Mouse (Mus musculus): Measurements from ENCODE around the gene Mreg.
"Not testable (repeated sequence)": the region's sequence is repeated elsewhere in the genome, so short reads cannot be mapped to it uniquely, and the experiment has no call there.

Mreg gene

DNA sequence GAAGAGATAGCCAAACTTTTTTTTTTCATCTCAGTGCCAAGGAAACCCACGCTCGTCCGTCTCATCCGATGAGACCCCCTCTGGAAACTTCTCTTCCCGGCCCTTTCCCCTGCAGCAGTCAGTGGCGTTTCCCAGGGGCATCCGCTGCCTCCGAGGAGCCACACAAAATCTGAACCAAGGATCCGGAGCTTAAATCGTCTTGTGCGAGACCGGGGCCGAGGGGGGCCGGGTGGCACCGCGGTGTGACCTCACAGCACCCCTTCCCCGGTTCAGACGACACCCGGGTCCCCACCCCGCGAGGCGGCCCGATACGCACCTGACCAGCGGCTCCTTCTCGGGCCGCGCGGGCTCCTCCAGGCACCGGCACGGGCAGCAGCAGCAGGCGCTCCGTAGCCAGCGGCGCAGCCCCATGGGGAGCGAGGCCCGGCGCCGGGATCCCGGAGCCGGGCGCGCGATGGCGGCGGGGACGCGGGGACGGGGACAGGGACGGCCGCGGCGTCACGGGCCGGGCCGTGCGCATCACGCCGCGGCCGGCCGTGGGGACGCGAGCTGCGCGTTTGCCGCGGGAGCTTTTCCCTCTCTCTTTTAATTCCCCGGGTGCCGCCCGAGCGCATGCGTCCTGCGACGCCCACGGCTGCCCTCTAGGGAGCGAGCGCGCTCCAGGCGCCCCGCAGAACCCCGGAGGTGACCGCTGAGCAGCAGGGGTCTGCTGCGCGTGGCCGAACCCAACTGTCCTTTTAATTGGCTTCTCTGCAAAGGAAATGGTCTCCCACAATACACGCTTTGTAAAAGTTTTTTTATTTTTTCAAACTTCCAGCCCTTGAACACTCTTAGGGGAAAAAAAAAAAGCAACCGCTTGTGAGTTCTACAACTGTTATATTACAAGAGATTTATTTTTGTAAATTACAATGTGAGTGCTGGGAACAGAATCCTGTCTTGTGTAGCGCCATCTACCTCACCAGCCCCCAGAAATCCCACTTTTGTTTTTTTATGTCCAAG is at the start of gene Mreg:
Mreg (minus strand) TSS at position 607 of the 999 bp plus-strand sequence.
- DNase-seq (ENCODE audit: inconsistent ontology term): peak; percentile 80

DNA sequence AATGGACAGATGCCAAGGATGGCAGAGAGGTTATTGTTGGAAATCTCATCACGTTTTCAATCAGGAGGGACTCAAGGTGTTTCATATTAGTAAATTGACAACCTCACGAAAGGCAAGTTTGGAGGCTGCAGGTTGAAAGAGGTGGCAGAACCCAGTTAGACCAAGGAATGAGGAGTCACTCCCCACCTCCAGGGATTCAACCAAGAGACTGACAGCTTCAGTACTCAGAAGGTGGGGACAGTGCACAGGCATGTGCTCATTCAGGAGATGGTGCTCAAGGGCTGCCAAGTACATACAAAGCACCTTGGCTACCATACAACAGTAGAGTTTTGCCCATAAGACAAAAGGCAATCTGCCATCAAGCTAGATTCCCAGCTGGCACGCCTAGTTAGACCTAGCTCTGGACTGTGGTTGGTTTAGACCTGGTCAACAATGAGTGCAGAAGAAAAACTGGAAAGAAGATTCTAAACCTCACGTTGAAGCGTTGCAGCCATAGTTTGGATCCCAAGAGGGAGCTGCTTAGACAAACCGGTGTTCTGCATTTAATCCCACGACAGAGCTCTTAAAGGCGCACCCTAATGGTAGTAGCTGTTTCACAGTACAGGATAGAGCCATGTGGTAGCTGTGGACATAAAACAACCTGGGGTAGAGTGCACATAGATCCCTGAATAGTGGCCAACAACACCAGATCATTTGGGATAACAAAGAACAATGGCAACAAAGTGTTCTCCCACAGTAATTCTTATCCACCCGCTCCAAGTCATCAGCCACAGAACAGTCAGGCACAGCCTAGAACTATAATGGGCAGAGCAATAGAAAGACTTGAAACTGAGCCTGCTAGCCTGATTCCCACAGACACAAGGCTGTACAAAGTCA is 44.5 kb upstream of the Mreg start:
- DNase-seq (ENCODE audit: inconsistent ontology term): peak; percentile 21

DNA sequence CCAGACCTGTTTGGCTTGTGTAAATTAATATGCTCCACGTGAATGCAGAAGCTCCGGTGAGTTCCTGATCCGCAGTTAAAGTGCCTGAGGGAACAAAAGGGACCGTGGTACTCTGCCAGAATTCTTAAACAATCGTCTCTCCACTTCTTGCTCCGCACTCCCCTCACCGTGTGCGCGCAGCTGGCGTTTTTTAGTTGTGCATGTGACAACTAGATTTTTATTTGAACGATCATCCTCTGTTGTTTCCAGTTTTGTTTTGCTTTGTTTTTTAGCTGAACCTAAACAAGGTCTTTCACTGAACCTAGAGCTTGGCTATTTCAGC is 43.7 kb upstream of the Mreg start:
- peak; percentile 75 for DNase-seq (ENCODE audit: inconsistent ontology term)

DNA sequence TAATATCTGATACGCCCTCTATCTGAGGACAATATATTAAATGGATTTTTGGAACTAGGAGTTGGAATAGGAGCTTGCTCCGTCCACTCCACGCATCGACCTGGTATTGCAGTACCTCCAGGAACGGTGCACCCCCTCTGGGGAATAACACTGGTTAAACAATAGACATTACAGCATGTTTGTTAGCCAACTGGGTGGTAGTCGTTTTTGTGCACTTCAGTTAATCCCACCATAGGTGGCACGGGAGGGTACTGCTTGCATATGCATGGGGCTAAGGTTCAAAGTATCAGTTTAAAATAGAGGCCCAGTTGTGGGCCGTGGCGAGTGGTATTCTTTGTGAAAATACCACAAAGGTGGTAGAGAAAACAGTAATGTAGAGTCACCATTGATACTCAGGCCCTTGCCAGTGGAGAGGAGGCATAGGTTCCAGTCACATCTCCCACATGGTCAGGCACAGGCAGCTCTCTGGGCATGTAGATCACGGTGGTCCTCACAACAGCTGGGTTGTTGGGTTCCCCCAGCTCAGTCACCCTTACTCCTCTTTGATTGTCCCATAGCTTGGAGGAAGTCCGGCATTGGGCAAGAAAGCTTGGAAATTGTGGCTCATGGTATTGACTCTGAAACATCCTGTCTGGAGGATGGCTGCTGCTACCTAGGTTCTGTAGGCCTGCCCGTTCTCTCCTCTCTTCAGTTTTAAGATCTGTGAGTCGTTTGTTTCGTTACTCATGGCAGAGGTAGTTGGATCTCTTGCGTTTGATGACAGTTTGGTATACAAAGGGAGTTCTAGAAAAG is 43.2 kb upstream of the Mreg start:
- DNase-seq (ENCODE audit: inconsistent ontology term): peak; percentile 94

DNA sequence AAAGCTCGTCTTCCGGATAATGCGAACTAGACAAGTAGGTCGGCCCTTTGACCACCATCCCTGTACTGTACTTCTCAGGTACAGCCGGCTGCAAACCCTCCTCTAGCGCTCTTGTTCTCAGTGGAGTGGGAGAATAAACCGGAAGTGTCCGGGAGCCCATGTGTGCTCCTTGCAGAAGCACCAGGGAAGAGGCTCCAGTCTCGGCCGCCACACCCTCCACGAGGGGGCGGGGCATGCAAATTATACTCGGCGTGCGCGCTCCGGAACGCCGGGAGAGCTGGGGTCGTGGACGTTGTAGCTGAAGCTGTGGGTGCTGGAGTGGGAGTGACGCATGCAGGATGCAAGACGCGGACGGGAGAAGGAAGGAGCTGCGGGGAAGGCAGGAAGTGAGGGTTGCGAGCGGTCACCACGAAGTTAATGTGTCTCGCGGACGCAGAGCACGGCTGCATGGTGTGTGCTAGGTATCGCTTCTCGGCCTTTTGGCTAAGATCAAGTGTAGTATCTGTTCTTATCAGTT is 42.5 kb upstream of the Mreg start:
- peak; percentile 93 for DNase-seq (ENCODE audit: inconsistent ontology term)

DNA sequence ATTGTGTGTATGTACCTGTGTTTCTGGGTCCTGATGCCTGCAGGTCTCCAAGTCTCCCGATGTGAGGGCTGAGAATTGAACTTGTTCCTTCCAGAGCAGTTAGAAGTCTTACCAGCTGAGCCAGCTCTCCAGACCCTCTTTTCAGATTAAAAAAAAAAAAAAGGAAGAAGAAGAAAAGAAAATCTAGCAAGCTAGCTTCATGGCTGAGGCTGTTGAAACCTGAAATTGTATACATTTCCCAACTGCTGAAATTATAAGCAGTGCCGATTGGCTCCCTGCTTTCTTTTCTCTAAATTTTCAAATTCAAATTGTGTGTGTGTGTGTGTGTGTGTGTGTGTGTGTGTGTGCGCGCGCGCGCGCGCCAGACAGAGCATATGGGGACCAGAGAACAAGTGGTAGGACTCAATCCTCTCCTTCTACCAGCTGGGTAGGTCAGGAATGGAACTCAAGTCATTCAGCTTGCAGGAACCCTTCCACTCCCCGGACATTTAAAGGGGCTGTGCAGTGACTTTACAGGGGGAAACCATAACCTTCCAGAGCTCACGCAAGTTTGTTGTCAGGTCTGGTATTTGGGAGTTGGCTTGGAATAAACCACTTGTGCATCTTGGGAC is 41.9 kb upstream of the Mreg start:
- DNase-seq (ENCODE audit: inconsistent ontology term): no peak

DNA sequence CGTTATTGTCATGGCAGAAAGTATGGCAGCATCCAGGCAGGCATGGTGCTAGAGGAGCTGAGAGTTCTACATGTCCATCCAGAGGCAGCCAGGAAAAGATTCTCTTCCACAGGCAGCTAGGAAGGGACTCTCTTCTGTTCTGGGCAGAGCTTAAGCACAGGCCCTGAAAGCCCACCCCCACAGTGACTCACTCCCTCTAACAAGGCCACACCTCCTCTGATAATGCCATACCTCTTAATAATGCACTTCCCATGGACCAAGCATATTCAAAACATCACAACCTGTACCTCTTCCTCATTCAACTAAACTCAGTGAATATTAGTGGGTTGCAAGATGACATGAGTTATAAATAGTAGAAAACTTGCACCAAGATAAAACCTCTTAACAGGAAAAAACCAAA is 39.7 kb upstream of the Mreg start:
- no peak for DNase-seq (ENCODE audit: inconsistent ontology term)

DNA sequence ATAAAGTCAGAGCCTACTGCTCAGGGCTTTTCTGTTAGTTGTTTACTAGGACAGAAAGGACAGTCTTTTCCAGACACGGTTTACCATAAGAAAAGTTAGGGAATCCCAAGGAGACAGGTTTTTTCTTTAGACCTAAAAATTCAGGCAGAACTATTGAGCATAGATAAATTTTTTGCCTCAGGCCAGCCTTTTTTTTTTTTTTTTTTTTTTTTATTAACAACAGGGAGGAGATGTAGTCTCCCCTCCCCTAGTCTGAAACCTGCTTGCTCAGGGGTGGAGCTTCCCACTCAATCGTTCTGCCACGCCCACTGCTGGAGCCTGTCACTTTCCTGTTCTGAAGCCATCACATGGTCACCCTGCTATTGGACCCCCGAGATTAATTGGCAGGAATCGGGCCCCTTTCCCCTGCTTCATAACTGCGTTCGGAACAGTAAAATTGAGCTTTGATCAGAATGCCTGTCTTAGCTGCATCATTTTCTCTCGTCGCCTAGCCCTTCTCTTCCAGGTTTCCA is 36.2 kb upstream of the Mreg start:
- not testable (repeated sequence) for DNase-seq (ENCODE audit: inconsistent ontology term)

DNA sequence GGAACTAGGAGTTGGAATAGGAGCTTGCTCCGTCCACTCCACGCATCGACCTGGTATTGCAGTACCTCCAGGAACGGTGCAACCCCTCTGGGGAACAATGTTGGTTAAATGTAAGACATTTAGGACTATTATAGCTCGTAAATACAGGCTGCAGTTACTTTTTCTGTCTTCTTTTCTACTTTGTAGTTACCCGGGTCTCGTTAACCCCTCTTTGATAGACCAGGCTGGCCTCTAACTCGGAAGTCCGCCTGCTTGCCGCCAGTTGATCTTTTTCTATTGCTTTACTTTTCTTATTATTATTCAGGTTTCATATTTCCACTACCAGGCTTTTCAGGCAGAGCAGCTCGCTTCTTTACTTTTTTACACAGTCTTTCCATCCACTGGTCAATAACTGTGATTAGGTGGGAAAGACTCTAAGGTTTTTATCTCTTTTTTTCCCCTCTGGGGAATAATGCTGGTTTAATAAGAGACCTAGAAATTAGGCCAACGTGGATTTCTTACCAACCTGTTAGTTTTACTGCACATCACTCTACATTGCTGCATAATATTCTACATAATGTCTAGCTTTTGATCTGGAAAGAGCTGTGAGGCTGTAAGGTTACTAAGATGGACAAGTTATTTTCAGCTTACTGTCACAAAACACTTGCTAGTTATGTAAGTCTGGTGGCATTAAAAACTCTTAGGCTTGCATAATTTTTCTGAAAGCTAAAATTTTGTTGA is 32.4 kb upstream of the Mreg start:
- peak; percentile 86 for DNase-seq (ENCODE audit: inconsistent ontology term)

DNA sequence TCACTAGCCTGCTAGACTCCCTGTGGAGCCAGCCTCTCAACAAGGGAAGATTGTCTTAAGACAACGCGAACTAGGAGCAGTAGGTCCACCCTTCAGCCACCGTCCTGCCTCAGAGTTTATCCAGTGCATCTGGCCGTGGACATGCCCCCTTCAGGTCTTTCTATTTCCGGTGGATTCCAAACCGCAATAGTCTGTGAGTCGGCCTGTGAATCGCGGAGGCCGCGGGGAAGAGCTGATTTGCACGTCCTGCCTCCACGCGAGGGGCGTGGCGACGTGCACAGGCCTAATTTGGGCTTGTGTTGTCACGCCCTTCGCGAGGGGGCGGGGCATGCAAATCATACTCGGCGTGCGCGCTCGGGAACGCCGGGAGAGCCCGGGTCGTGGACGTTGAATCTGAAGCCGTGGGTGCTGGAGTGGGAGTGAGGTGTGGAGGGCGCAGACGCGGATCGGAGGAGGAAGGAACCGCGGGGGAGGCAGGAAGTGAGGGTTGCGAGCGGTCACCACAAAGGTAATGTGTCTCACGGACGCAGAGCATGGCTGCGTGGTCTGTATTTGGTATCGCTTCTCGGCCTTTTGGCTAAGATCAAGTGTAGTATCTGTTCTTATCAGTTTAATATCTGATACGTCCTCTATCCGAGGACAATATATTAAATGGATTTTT is 31.7 kb upstream of the Mreg start:
- peak; percentile 98 for DNase-seq (ENCODE audit: inconsistent ontology term)

DNA sequence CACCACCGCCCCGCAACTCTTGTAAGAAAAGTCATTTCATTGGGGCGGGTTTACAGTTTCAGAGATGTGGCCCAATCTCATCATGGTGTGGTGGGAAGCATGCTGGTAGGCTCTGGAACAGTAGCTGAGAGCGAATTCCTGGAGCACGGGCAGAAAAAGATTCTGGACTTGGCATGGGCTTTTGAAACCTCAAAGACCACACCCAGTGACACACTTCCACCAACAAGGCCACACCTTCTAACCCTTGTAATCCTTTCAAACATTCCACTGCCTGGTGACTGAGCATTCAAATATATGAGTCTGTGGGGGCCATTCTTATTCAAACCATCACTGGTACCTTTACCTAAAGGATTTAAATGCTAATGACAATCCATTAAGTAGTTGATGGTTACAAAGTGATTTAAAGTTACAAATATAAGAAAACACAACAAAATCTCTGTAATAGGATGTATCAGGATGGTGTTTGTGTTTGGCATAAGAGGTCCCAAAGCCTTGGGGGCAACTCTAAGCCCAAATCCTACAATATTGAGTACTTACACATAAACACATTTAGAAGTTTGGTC is 30.6 kb upstream of the Mreg start:
- DNase-seq (ENCODE audit: inconsistent ontology term): no peak

DNA sequence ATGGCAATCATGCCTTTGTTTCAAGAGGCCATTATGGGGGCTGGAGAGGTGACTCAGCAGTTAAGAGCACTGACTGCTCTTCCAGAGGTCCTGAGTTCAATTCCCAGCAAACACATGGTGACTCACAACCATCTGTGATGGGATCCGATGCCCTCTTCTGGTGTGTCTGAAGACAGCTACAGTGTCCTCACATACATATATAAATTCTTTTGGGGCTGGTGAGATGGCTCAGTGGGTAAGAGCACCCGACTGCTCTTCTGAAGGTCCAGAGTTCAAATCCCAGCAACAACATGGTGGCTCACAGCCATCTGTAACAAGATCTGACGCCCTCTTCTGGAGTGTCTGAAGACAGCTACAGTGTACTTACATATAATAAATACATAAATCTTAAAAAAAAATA is 27.0 kb upstream of the Mreg start:
- not testable (repeated sequence) for DNase-seq (ENCODE audit: inconsistent ontology term)

DNA sequence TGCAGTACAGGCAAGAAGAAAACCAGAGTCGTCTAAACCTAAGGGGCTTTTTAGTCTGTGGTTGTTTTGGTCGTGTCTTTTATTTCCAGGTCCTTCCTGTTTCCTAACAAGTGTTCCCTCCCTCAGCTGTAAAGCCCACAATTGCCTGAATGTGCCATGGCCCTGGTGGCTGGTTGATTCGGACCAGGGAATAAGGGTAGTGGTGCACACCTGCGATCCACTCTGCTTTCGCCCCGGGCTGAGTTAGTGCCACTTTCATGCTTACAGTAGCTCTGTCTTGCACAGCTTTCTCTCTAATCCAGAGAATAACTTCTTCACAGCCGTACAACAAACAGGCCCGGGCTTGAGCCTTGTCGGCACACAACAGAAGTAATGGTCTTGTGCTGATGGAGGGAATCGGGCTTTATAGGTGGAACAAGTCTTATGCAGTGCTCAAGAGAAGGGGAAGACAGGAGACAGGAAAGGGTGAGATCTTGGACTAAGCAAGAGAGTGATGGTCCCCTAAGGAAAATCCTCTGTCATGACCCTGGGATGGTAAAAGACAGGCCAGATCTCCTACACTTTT is 26.0 kb upstream of the Mreg start:
- DNase-seq (ENCODE audit: inconsistent ontology term): no peak

DNA sequence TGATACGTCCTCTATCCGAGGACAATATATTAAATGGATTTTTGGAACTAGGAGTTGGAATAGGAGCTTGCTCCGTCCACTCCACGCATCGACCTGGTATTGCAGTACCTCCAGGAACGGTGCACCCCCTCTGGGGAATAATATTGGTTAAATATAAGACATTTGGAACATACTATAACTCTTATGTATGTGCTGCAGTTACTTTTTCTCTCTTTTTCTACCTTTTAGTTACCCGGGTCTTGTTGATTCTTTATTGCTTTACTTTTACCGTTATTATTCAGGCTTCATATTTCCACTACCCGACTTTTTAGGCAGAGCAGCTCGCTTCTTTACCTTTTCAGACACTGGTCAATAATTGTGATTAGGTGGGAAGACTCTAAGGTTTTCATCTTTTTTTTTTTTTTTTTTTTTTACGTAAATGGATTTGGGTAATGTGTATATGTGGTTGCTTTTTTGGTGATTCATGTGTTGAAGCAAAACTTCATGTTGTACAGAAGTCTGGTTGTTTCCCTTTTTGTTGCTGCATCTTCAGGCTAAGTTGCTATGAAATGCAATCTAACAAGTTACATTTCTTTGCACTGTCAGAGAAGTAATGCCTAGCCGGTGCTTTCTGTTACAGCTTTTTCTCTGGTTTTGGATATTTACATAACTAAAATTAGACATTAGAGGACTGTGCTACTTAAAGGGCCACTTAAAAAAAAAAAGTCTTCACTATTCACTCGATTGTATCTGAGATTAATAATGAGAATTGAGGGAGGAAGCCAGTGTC is 25.1 kb upstream of the Mreg start:
- DNase-seq (ENCODE audit: inconsistent ontology term): peak; percentile 64

DNA sequence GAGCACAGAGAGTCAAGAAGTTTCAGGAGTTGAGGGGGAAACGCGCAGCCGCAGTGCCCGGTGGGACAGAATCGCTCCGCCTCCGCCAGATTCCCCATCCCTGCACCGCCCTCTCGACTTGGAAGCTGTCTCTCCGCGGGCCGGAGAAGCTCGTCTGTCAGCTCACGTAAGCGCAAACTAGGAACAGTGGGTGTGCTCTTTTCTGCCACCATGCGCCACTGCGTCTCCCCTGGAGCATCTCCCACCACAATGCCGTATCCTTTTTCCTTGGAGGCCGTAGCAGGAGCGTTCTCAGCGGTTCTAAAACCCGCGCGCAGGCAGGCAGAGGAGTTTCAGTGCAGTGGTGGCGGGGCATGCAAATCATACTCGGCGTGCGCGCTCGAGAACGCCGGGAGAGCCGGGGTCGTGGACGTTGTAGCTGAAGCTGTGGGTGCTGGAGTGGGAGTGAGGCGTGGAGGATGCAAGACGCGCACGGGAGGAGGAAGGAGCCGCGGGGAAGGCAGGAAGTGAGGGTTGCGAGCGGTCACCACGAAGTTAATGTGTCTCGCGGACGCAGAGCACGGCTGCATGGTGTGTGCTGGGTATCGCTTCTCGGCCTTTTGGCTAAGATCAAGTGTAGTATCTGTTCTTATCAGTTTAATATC is 24.4 kb upstream of the Mreg start:
- peak; percentile 80 for DNase-seq (ENCODE audit: inconsistent ontology term)

DNA sequence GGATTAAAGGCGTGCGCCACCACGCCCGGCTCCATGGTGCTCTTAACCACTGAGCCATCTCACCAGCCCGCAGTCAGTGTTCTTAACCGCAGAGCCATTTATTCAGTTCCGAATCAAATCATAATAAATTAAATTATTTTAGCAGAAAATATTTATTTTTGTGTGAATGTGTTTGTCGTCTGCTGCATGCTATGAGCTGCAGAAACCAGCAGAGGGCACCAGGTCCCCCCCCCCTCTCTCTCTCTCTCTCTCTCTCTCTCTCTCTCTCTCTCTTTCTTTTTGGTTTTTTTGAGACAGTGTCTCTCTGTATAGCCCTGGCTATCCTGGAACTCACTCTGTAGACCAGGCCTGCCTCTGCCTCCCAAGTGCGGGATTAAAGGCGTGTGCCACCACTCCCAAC is 20.5 kb upstream of the Mreg start:
- DNase-seq (ENCODE audit: inconsistent ontology term): not testable (repeated sequence)

DNA sequence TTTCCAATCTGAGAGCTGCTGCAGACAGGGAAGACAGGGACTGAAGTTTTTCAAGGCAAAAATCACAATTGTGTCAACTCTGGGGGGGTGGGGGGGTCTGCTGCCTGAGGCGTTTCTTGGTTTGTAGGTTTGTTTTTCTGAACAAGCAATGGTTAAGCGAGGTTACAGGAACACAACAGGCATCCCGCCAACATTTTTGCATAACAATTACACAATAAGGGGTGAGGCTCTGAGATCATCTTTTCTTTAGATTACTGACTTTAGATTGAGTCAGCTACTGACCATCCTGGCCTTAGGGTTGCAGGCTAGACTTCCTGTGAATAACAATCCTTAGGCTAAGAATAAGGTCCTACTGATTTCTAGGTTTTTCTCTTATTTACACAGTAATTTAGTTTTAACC is 16.9 kb upstream of the Mreg start:
- no peak for DNase-seq (ENCODE audit: inconsistent ontology term)

DNA sequence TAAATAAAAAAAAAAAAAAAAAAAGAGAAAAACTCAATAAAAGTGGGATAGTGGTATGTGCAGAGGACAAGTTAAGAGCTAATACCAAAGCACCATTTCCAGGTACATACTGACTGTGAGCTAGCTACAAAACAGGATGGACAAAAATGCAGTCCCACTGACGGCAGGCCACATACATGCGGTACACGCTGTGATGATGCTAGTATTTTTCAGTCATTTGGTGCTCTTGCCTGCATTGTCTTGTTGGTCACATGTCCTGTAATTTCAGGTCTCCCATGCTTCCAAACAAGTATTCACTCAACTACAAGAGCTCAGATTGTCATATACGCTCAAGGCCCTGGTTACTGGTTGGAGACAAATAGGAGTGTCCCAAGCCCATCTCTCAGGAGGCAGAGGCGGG is 15.4 kb upstream of the Mreg start:
- peak; percentile 62 for DNase-seq (ENCODE audit: inconsistent ontology term)
